In the genomic region with DNA sequence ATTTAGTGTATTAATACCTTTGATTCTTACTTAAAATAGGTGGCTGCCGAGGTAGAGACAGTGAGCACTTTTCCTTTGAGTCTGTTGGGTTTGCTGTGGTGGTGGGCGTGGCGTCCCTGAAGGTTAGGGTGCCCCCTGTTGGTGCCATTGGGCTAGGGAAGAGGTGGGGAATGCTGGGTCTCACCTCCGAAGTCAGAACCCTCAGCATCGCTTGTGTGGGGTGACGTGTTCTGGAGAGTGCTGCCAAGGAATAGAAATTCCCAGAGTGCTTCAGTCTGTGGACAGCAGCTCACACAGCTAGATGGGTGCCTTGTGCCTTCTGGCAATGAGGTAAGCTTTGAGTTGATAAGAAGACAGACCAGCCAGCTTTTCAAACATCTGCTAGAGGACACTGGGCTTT, we compare ENCODE assay signal across 11 mouse cellular contexts.
DNase-seq lines count a peak whose midpoint lies in the region; ATAC-seq and TF ChIP-seq lines count a peak whose summit lies in the region.
"Had no signal": no experiment of that assay in that cellular context is flagged by ENCODE, and none has a peak within 500 bp of the region (broad histone marks: within the 10 kb centered on the region; RNA-seq: fewer than 3 reads in every experiment).

No protein-coding gene starts in this region.

- DNase-seq in frontal cortex, postnatal 10 days (ENCODE audit: low spot score in 2 of 2) = no peak
- DNase-seq in testis, postnatal 14 days (ENCODE audit: low spot score) = no peak
- no peak for DNase-seq in liver, adult 2 months (ENCODE audit: extremely low read depth, low read depth, low spot score)
- DNase-seq in thymus, postnatal 25 days = peak; percentile 43
- no peak for DNase-seq in left cerebral cortex, adult 18-20 months (ENCODE audit: low spot score in 2 of 2)
- no peak for DNase-seq in cerebellum, postnatal 14 days
- DNase-seq: right cerebral cortex, postnatal 25 days had no signal

- H3K9ac ChIP-seq in liver, adult 2 months (ENCODE audit: low read depth, low read length) = no peak overlapping the region
- H3K9ac ChIP-seq: intestine, embryonic 15.5 days had no signal

- TF ChIP-seq CTCF in testis, adult 2 months (IDR thresholded peaks at IDR 0.05; ENCODE audit: control insufficient read depth, insufficient read depth, insufficient replicate concordance, low read depth, low read length) = peak; percentile 32; the same call in 1 of the 2 replicates
- TF ChIP-seq CTCF in liver, adult 2 months (IDR thresholded peaks at IDR 0.05; ENCODE audit: low read depth, low read length) = peak; percentile 18; the same call in 1 of the 2 replicates

- ATAC-seq in frontal cortex, adult (ENCODE audit: low TSS enrichment) = 0 out of 2 replicates have a peak, but pooled peaks have one; percentile 6
- ATAC-seq: intestine, embryonic 15.5 days; Patski had no signal

- H3K27me3 ChIP-seq in testis, adult 2 months (ENCODE audit: control insufficient read depth, insufficient read depth, low read length) = no peaks in the 10 kb centered on the region
- no peaks in the 10 kb centered on the region; the same call in 1 of the 2 replicates for H3K27me3 ChIP-seq in liver, adult 2 months (ENCODE audit: control insufficient read depth, insufficient read depth, low read length)
- H3K27me3 ChIP-seq: intestine, embryonic 15.5 days; Patski had no signal

- H3K36me3 ChIP-seq in testis, adult 2 months (ENCODE audit: control insufficient read depth, insufficient read depth, low read length) = no peaks in the 10 kb centered on the region
- no peaks in the 10 kb centered on the region for H3K36me3 ChIP-seq in liver, adult 2 months (ENCODE audit: control insufficient read depth, insufficient read depth, low read length)
- H3K36me3 ChIP-seq: intestine, embryonic 15.5 days had no signal

- H3K4me3 ChIP-seq in testis, adult 2 months (ENCODE audit: control insufficient read depth, low read depth, low read length) = no peak overlapping the region
- H3K4me3 ChIP-seq in liver, adult 2 months (ENCODE audit: insufficient read depth, low read depth, low read length) = no peak overlapping the region
- H3K4me3 ChIP-seq: intestine, embryonic 15.5 days had no signal

- TF ChIP-seq POLR2A in testis, adult 2 months (IDR thresholded peaks at IDR 0.05; ENCODE audit: control insufficient read depth, low read depth, low read length) = no peak
- TF ChIP-seq POLR2A in liver, adult 2 months (IDR thresholded peaks at IDR 0.05; ENCODE audit: extremely low read depth, insufficient read depth, low read length) = no peak

- WGBS in liver, adult 2 months = 75% methylated on average over 6 of the region's 6 CpGs

- H3K79me2 ChIP-seq in liver, adult 2 months (ENCODE audit: control insufficient read depth, insufficient read depth, low read length) = no peaks in the 10 kb centered on the region

- 0 out of 2 replicates have a peak overlapping the region, but pooled peaks have one; percentile 34 for H3K27ac ChIP-seq in testis, adult 2 months (ENCODE audit: control insufficient read depth, insufficient read depth, low read depth, low read length)
- no peak overlapping the region for H3K27ac ChIP-seq in liver, adult 2 months (replicated peaks; ENCODE audit: insufficient read depth, low read depth, low read length)
- H3K27ac ChIP-seq: intestine, embryonic 15.5 days had no signal

- no peaks in the 10 kb centered on the region for H3K4me1 ChIP-seq in testis, adult 2 months (ENCODE audit: control insufficient read depth, insufficient read depth, low read length)
- H3K4me1 ChIP-seq in liver, adult 2 months (ENCODE audit: control insufficient read depth, insufficient read depth, low read length) = no peaks in the 10 kb centered on the region
